Mouse (Mus musculus) MEL (cell line): ENCODE results near the gene Nrxn3.

Source experiments
- CTCF ChIP-seq, 3 experiments: IDR thresholded peaks in 2 of 3; conservative IDR thresholded peaks in 1 of 3; 2 replicates each; pipeline ENCODE4 v1.5.1; 2011 to 2012; ENCODE audit warnings: low read length in 3 of 3, low read depth in 2 of 3, mild to moderate bottlenecking in 2 of 3, improper control_type of control experiment in 1 of 3, inconsistent platforms in 1 of 3, mixed read lengths in 1 of 3, moderate library complexity in 1 of 3; ENCODE audit not compliant: control insufficient read depth in 1 of 3, insufficient read depth in 1 of 3, poor library complexity in 1 of 3, severe bottlenecking in 1 of 3
- MAFK ChIP-seq: IDR thresholded peaks from 2 replicates; pipeline ENCODE4 v1.6.1; 2011; ENCODE audit warnings: low read depth, mild to moderate bottlenecking, low read length, improper control_type of control experiment, borderline replicate concordance
- MAZ ChIP-seq: IDR thresholded peaks from 2 replicates; pipeline ENCODE4 v1.6.1; 2012; ENCODE audit warnings: low read depth, mild to moderate bottlenecking, inconsistent platforms, low read length, improper control_type of control experiment
- NELFE ChIP-seq: IDR thresholded peaks from 2 replicates; pipeline ENCODE4 v1.6.1; 2011; ENCODE audit warnings: low read depth, low read length, improper control_type of control experiment
- POLR2A ChIP-seq, 2 experiments: IDR thresholded peaks; 2 replicates each; pipeline ENCODE4 v1.6.1; 2011 to 2012; ENCODE audit warnings: low read length in 2 of 2, mild to moderate bottlenecking in 2 of 2, control low read depth in 1 of 2, improper control_type of control experiment in 1 of 2, low read depth in 1 of 2, moderate library complexity in 1 of 2; ENCODE audit not compliant: control insufficient read depth in 1 of 2, insufficient read depth in 1 of 2, poor library complexity in 1 of 2
- SMC3 ChIP-seq: IDR thresholded peaks from 2 replicates; pipeline ENCODE4 v1.6.1; 2011; ENCODE audit warnings: low read depth, low read length, improper control_type of control experiment
- USF1 ChIP-seq: IDR thresholded peaks from 2 replicates; pipeline ENCODE4 v1.6.1; 2014; ENCODE audit warnings: low read depth, mild to moderate bottlenecking, inconsistent platforms, low read length, improper control_type of control experiment, moderate library complexity

DNA sequence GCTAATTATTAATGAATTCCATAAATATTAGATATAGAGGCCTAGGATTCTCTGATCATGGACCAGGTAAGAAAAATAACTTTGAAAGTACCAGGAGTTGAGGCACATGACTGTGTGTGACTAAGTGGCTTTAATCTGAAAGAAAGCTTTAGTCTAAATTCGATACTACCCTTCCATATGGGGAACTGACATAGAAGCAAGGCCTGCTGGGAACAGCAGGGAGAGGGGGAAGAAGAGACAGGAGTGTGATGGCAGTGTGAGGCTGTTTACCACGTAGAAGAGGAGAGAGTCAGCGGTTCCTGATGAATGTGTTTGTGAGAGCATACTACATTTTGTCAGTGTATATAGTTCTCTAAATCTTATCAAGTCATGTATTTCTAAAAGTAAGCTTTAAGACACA is 202.2 kb downstream of the Nrxn3 start:
- TF ChIP-seq NELFE (no peak), CTCF (IDR thresholded peaks at IDR 0.05 in 2 of 3, conservative IDR thresholded peaks at IDR 0.05 in 1 of 3; ENCODE audit: control insufficient read depth in 1 of 3, insufficient read depth in 1 of 3, low read depth in 2 of 3, low read length in 3 of 3, poor library complexity in 1 of 3, severe bottlenecking in 1 of 3) (no peak), MAFK (no peak), POLR2A (IDR thresholded peaks at IDR 0.05; ENCODE audit: control insufficient read depth in 1 of 2, insufficient read depth in 1 of 2, low read depth in 1 of 2, low read length in 2 of 2, poor library complexity in 1 of 2) (no peak), USF1 (no peak), SMC3 (no peak), MAZ (no peak)
